Mouse (Mus musculus) liver, adult 2 months (tissue): ENCODE results near the gene Plce1.

Experiments used
- CTCF ChIP-seq: fragments of 200-500 bp; IDR thresholded peaks from 2 replicates; pipeline ENCODE4 v1.5.1; 2011; ENCODE audit warnings: low read depth, low read length, control low read depth
- POLR2A ChIP-seq: fragments of 200-500 bp; IDR thresholded peaks from 2 replicates; pipeline ENCODE4 v1.6.1; 2011; ENCODE audit warnings: low read length, control low read depth; ENCODE audit not compliant: insufficient read depth; ENCODE audit errors: extremely low read depth

DNA sequence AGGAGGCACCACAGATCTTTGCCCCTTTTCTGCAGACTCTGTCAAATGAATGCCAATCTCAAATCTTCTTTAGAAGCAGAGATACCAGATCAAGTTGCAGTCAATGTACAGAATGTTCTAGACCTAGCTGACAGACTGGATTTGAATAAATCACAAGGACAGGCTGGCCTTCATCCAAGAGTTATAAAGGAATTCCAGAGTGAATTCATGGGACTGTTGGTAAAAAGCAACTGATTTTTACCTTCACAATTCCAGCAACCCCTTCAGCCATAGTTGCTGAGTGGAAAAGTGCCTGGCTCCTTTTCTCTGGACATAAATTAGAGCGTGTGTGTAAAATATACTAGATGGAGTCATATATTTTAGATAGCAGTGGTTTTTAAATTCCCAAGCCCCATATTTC is 102.0 kb downstream of the Plce1 start:
- TF ChIP-seq CTCF, result no peak
- no peak for TF ChIP-seq POLR2A
